In the genomic region with DNA sequence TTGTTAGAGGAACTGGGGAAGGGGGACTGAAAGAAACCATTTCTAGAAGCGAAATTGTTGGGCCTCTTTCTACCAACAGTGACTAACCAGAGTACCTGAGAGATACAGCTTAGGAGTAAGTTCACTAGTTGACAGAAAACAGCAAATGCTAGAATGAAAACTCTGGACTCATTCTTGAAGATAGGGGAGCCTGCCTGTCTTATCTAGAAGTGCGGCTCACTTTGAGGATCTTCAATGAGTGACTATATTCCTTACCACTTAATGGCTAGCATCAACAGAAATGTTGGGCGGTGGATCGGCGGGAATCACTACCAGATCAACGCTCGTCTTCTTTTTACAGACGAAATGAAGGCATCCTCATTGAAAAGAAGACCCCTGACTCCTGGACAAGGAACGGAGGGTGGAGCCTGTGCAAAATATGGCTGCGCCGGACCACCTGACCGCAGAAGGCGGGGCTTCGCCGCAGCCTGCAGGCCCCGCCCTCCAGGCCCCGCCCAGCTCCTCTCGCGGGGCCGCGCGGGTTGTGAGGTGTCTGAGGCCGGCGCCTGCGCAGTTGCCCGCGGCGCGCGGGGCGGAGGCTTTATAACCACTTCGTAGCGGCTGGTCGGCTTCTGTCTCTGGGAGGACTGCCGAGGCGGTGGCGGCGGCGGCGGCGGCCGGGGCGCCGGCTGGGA, we compare ENCODE assay signal across 8 mouse cellular contexts. TPM values are rescaled to one million over a fixed set of nuclear protein-coding genes. Genes with fewer than 3 reads are reported as not detected.
A peak's percentile ranks its signal among the peaks of the same experiment; 100 is the strongest.
DNase-seq lines count a peak whose midpoint lies in the region; ATAC-seq lines count a peak whose summit lies in the region.

No protein-coding gene starts in this region.

- peak overlapping the region; percentile 80 for H3K27ac ChIP-seq in intestine, embryonic 14.5 days (ENCODE audit: low read depth)

- H3K4me2 ChIP-seq in intestine, embryonic 14.5 days (ENCODE audit: low read length), result peak overlapping the region; percentile 95

- DNase-seq in adipocyte (ENCODE audit: low spot score), result peak; percentile 92
- DNase-seq in embryo, embryonic 10 days (ENCODE audit: low spot score), result peak; percentile 93
- peak; percentile 96 for DNase-seq in gastrocnemius, postnatal 14 days
- peak; percentile 96 for DNase-seq in intestine, embryonic 14.5 days (ENCODE audit: low spot score)
- DNase-seq in left cerebral cortex, postnatal 14 days (ENCODE audit: low spot score in 2 of 2), result peak; percentile 97 to 98
- peak; percentile 98 for DNase-seq in mesoderm, embryonic 11.5 days (ENCODE audit: low read depth, low spot score)
- peak; percentile 94 to 95 for DNase-seq in right cerebral cortex, postnatal 36 days (ENCODE audit: low spot score in 2 of 2)
- DNase-seq in yolk sac, embryonic 10.5 days (ENCODE audit: low spot score), result peak; percentile 93

- H3K27me3 ChIP-seq in intestine, embryonic 14.5 days (replicated peaks; ENCODE audit: control insufficient read depth, insufficient read depth, low read length), result no peaks in the 10 kb centered on the region

- H3K9me3 ChIP-seq in intestine, embryonic 14.5 days (ENCODE audit: control insufficient read depth, low read length), result no peaks in the 10 kb centered on the region; the same call in 1 of the 2 replicates

- H3K4me3 ChIP-seq in intestine, embryonic 14.5 days (ENCODE audit: low read depth, low read length), result peak overlapping the region; percentile 86

- WGBS in intestine, embryonic 14.5 days, result 3% methylated on average over 44 of the region's 44 CpGs

- peak overlapping the region; percentile 77 for H3K9ac ChIP-seq in intestine, embryonic 14.5 days (ENCODE audit: low read length)

- ATAC-seq in intestine, embryonic 14.5 days (replicated peaks; ENCODE audit: low FRiP score, low TSS enrichment, low read depth), result peak; percentile 88

- H3K4me1 ChIP-seq in intestine, embryonic 14.5 days (replicated peaks; ENCODE audit: control insufficient read depth, insufficient read depth, low read length), result peaks cover 12% of the 10 kb centered on the region

- intact Hi-C loops in gastrocnemius, postnatal 14 days (cut with DNase I; ENCODE audit: low total_unique reads), result no loop called here
- intact Hi-C loops in left cerebral cortex, postnatal 14 days (cut with DNase I), result no loop called here

- no peaks in the 10 kb centered on the region for H3K36me3 ChIP-seq in intestine, embryonic 14.5 days (ENCODE audit: control insufficient read depth, insufficient read depth, low read length)

RNA-seq across cellular contexts. Expression of a gene that starts 0.4 kb away (rescaled TPM):
- total RNA-seq in gastrocnemius, postnatal 14 days (2021), result 10 to 100 TPM; 13.6 to 15.5 TPM
- polyA plus RNA-seq in intestine, embryonic 14.5 days (2014; fragmentation: Nextera tagmentation; extraction: Ambion mirVana), result 7.4 and 8.4 TPM in 2 replicates
- total RNA-seq in left cerebral cortex, postnatal 14 days (2021), result 10 to 100 TPM; 60.8 to 63.5 TPM

RNA-seq across cellular contexts. Expression of a gene that starts 47.7 kb away (rescaled TPM):
- total RNA-seq in gastrocnemius, postnatal 14 days (2021), result not detected
- 32.2 and 45.9 TPM in 2 replicates for polyA plus RNA-seq in intestine, embryonic 14.5 days (2014; fragmentation: Nextera tagmentation; extraction: Ambion mirVana)
- not detected for total RNA-seq in left cerebral cortex, postnatal 14 days (2021)

Comparison
In these comparisons a context has a peak if more than half of its experiments do, and no peak if none do; other contexts are left out.
1. Peak in every context shown above with its lines: DNase-seq, ATAC-seq, H3K4me3 ChIP-seq and H3K27ac ChIP-seq.